ENCODE assay signal across 8 mouse cellular contexts in genomic region chr17:3054848-3055247, GRCm38 (mm10). TPM values are rescaled to one million over a fixed set of nuclear protein-coding genes. Genes with fewer than 3 reads are reported as not detected.
A peak's percentile ranks its signal among the peaks of the same experiment; 100 is the strongest.
DNase-seq lines count a peak whose midpoint lies in the region; ATAC-seq and TF ChIP-seq lines count a peak whose summit lies in the region.
"Not testable (repeated sequence)": the region's sequence is repeated elsewhere in the genome, so short reads cannot be mapped to it uniquely, and the experiment has no call there.

No protein-coding gene starts in this region.

- in situ Hi-C loops in ES-E14 (cut with MboI; ENCODE audit: low sequenced_read_pairs in 2 of 2, unreplicated experiment in 2 of 2): not testable (repeated sequence)

- 0 out of 2 replicates have a peak, but pooled peaks have one; percentile 27 for ATAC-seq in intestine, embryonic 16.5 days
- not testable (repeated sequence) for ATAC-seq in intestine, postnatal 0 days

- peak overlapping the region; percentile 67 for H3K27ac ChIP-seq in ES-Bruce4 (ENCODE audit: insufficient read depth, low read length)
- peak overlapping the region; percentile 84; the same call in 1 of the 2 replicates for H3K27ac ChIP-seq in ES-E14 (ENCODE audit: insufficient read depth, low read depth, low read length, poor library complexity, severe bottlenecking)
- not testable (repeated sequence) for H3K27ac ChIP-seq in intestine, embryonic 16.5 days (ENCODE audit: low read length); intestine, postnatal 0 days (ENCODE audit: low read depth, low read length)

- H3K4me3 ChIP-seq in ES-Bruce4 (ENCODE audit: low read depth, low read length); intestine, embryonic 16.5 days (ENCODE audit: low read length); intestine, postnatal 0 days (ENCODE audit: low read depth, low read length): not testable (repeated sequence)
- H3K4me3 ChIP-seq in ES-E14 (ENCODE audit: insufficient read depth in 1 of 2, low read depth in 1 of 2, low read length in 2 of 2, poor library complexity in 1 of 2, severe bottlenecking in 1 of 2): peak overlapping the region in 1 of 2 experiments; percentile 30; a peak in 1 of 4 replicates

- TF ChIP-seq POLR2A in ES-Bruce4 (IDR thresholded peaks at IDR 0.05; ENCODE audit: insufficient read depth, low read length): not testable (repeated sequence)

- TF ChIP-seq CTCF in ES-Bruce4 (IDR thresholded peaks at IDR 0.05; ENCODE audit: low read depth, low read length); intestine, postnatal 0 days (IDR thresholded peaks at IDR 0.05; ENCODE audit: low read depth): not testable (repeated sequence)

- not testable (repeated sequence) for H3K36me3 ChIP-seq in ES-Bruce4 (ENCODE audit: control insufficient read depth, insufficient read depth, low read length, poor library complexity, severe bottlenecking); ES-E14 (ENCODE audit: control insufficient read depth, insufficient read depth, low read length, poor library complexity, severe bottlenecking); intestine, embryonic 16.5 days (ENCODE audit: control insufficient read depth, insufficient read depth, low read length); intestine, postnatal 0 days (ENCODE audit: control insufficient read depth, insufficient read depth)

- not testable (repeated sequence) for H3K27me3 ChIP-seq in ES-Bruce4 (ENCODE audit: control insufficient read depth, insufficient read depth, low read length, poor library complexity, severe bottlenecking); intestine, embryonic 16.5 days (replicated peaks; ENCODE audit: control insufficient read depth, insufficient read depth, low read length); intestine, postnatal 0 days (replicated peaks; ENCODE audit: control insufficient read depth, insufficient read depth, low read length)

- 46% methylated on average over 8 of the region's 8 CpGs for WGBS in intestine, embryonic 16.5 days
- WGBS in intestine, postnatal 0 days: 36% methylated on average over 8 of the region's 8 CpGs

- H3K9me3 ChIP-seq in ES-Bruce4 (replicated peaks; ENCODE audit: control insufficient read depth, insufficient read depth, low read length, poor library complexity, severe bottlenecking): peaks cover 12% of the 10 kb centered on the region
- H3K9me3 ChIP-seq in ES-E14 (ENCODE audit: control insufficient read depth, insufficient read depth, low read depth, low read length); intestine, embryonic 16.5 days (ENCODE audit: control insufficient read depth, low read length); intestine, postnatal 0 days (ENCODE audit: control insufficient read depth): not testable (repeated sequence)

- H3K4me2 ChIP-seq in intestine, embryonic 16.5 days (ENCODE audit: low read depth, low read length): not testable (repeated sequence)
- H3K4me2 ChIP-seq in intestine, postnatal 0 days (replicated peaks; ENCODE audit: low read depth): peak overlapping the region; percentile 13; the same call in 1 of the 2 replicates

- TF ChIP-seq EP300 in ES-Bruce4 (IDR thresholded peaks at IDR 0.05; ENCODE audit: insufficient read depth, low read depth, low read length): peak; percentile 84

- H3K4me1 ChIP-seq in ES-Bruce4 (ENCODE audit: control insufficient read depth, insufficient read depth, low read length); ES-E14 (ENCODE audit: control insufficient read depth in 2 of 2, insufficient read depth in 2 of 2, low read length in 2 of 2, poor library complexity in 1 of 2); intestine, embryonic 16.5 days (ENCODE audit: control insufficient read depth, insufficient read depth, low read length); intestine, postnatal 0 days (replicated peaks; ENCODE audit: control insufficient read depth, insufficient read depth, low read length): not testable (repeated sequence)

- DNase-seq in ES-CJ7 (ENCODE audit: low read depth, low spot score) (peak; percentile 90), R1 (ENCODE audit: low read depth, low spot score) (peak; percentile 96), ZHBTc4 (ENCODE audit: low read depth, low spot score) (peak; percentile 90)
- not testable (repeated sequence) for DNase-seq in ES-E14 (ENCODE audit: low read depth, low spot score)
- DNase-seq in heart, adult 11 months: peak; percentile 61

- not testable (repeated sequence) for H3K9ac ChIP-seq in ES-Bruce4 (ENCODE audit: low read depth, poor library complexity, severe bottlenecking); ES-E14 (ENCODE audit: insufficient read depth, low read depth, low read length, poor library complexity, severe bottlenecking); intestine, embryonic 16.5 days (ENCODE audit: low read depth, low read length); intestine, postnatal 0 days (ENCODE audit: low read depth, low read length)

RNA-seq across cellular contexts. Expression of gene Scaf8, which starts 59.9 kb away (rescaled TPM):
- polyA plus RNA-seq in ES-Bruce4 (2011; ENCODE audit: insufficient read depth, insufficient read length, low read depth, missing spikeins): 51.5 and 55.0 TPM in 2 replicates
- 51.3 and 57.1 TPM in 2 replicates for total RNA-seq in ES-E14 (2012; rRNA removed)
- polyA plus RNA-seq in intestine, embryonic 16.5 days (2015; fragmentation: Nextera tagmentation; extraction: Ambion mirVana): 12.8 and 14.4 TPM in 2 replicates
- polyA plus RNA-seq in intestine, postnatal 0 days (2015; fragmentation: Nextera tagmentation; extraction: Ambion mirVana): 8.3 and 9.4 TPM in 2 replicates
